Comparison of ENCODE assay signal across 17 mouse cellular contexts in genomic region chr3:84646331-84646845, GRCm38 (mm10). TPM values are rescaled to one million over a fixed set of nuclear protein-coding genes. Genes with fewer than 3 reads are reported as not detected.
DNase-seq lines count a peak whose midpoint lies in the region; ATAC-seq and TF ChIP-seq lines count a peak whose summit lies in the region.
"Had no signal": no experiment of that assay in that cellular context is flagged by ENCODE, and none has a peak within 500 bp of the region (broad histone marks: within the 10 kb centered on the region; RNA-seq: fewer than 3 reads in every experiment).

No protein-coding gene starts in this region.

- no peak for DNase-seq in embryonic facial prominence, embryonic 10.5 days (ENCODE audit: low spot score)
- peak; percentile 52 for DNase-seq in lung, postnatal 36 days
- no peak for DNase-seq in lung, postnatal 10 days
- DNase-seq in adrenal gland, postnatal 36 days: peak; percentile 69 to 79
- DNase-seq in stomach, postnatal 0 days (ENCODE audit: low spot score): no peak
- no peak for DNase-seq in spleen, postnatal 4 days (ENCODE audit: low spot score in 2 of 2)
- DNase-seq in left cerebral cortex, adult 9 months (ENCODE audit: low spot score in 2 of 2): no peak
- DNase-seq: cerebellum, adult 11-12 months; heart, postnatal 36 days; layer of hippocampus, adult 9-11 months; thymus, postnatal 14 days had no signal

- no peak overlapping the region for H3K4me2 ChIP-seq in embryonic facial prominence, embryonic 15.5 days (replicated peaks)
- H3K4me2 ChIP-seq in stomach, postnatal 0 days (replicated peaks; ENCODE audit: low read depth): no peak overlapping the region

- H3K27me3 ChIP-seq in embryonic facial prominence, embryonic 15.5 days: no peaks in the 10 kb centered on the region
- H3K27me3 ChIP-seq in embryonic facial prominence, embryonic 10.5 days (replicated peaks; ENCODE audit: low read depth, poor library complexity, severe bottlenecking): no peaks in the 10 kb centered on the region
- no peaks in the 10 kb centered on the region for H3K27me3 ChIP-seq in stomach, postnatal 0 days (ENCODE audit: control insufficient read depth, insufficient read depth, low read length)

- ATAC-seq in embryonic facial prominence, embryonic 15.5 days (ENCODE audit: insufficient number of reproducible peaks, low FRiP score, low TSS enrichment, low read depth): no peak
- peak; percentile 42; the same call in 1 of the 2 replicates for ATAC-seq in stomach, postnatal 0 days (ENCODE audit: low FRiP score, low TSS enrichment)

- TF ChIP-seq EP300 in stomach, postnatal 0 days (optimal IDR thresholded peaks at IDR 0.05): no peak

- H3K36me3 ChIP-seq in embryonic facial prominence, embryonic 15.5 days: no peaks in the 10 kb centered on the region
- no peaks in the 10 kb centered on the region for H3K36me3 ChIP-seq in embryonic facial prominence, embryonic 10.5 days (replicated peaks)
- no peaks in the 10 kb centered on the region for H3K36me3 ChIP-seq in stomach, postnatal 0 days (ENCODE audit: control insufficient read depth, insufficient read depth, low read length)
- H3K36me3 ChIP-seq: limb, embryonic 10.5 days had no signal

- H3K27ac ChIP-seq in embryonic facial prominence, embryonic 15.5 days (replicated peaks): 0 out of 2 replicates have a peak overlapping the region, but pooled peaks have one; percentile 35
- H3K27ac ChIP-seq in embryonic facial prominence, embryonic 10.5 days (replicated peaks): no peak overlapping the region
- peak overlapping the region; percentile 85 for H3K27ac ChIP-seq in stomach, postnatal 0 days (replicated peaks)
- H3K27ac ChIP-seq: limb, embryonic 10.5 days had no signal

- no peaks in the 10 kb centered on the region for H3K9me3 ChIP-seq in embryonic facial prominence, embryonic 15.5 days (replicated peaks)
- H3K9me3 ChIP-seq in embryonic facial prominence, embryonic 10.5 days: no peaks in the 10 kb centered on the region
- H3K9me3 ChIP-seq in stomach, postnatal 0 days (ENCODE audit: control insufficient read depth, low read length): no peaks in the 10 kb centered on the region
- H3K9me3 ChIP-seq: limb, embryonic 10.5 days had no signal

- no peak for TF ChIP-seq CTCF in stomach, postnatal 0 days (IDR thresholded peaks at IDR 0.05; ENCODE audit: low read depth)

- 0 out of 2 replicates have a peak, but pooled peaks cover 11% of the 10 kb centered on the region for H3K4me1 ChIP-seq in embryonic facial prominence, embryonic 15.5 days
- H3K4me1 ChIP-seq in embryonic facial prominence, embryonic 10.5 days: peaks cover 7% of the 10 kb centered on the region; the same call in 1 of the 2 replicates
- no peaks in the 10 kb centered on the region for H3K4me1 ChIP-seq in stomach, postnatal 0 days (replicated peaks; ENCODE audit: control insufficient read depth, insufficient read depth)
- H3K4me1 ChIP-seq: limb, embryonic 10.5 days; megakaryocyte, embryonic 14.5 days had no signal

- WGBS in embryonic facial prominence, embryonic 15.5 days: 75% methylated on average over 8 of the region's 8 CpGs
- WGBS in embryonic facial prominence, embryonic 10.5 days: 84% methylated on average over 8 of the region's 8 CpGs
- 55% methylated on average over 8 of the region's 8 CpGs for WGBS in stomach, postnatal 0 days

- no peak overlapping the region for H3K4me3 ChIP-seq in embryonic facial prominence, embryonic 15.5 days (replicated peaks)
- no peak overlapping the region for H3K4me3 ChIP-seq in embryonic facial prominence, embryonic 10.5 days
- no peak overlapping the region for H3K4me3 ChIP-seq in stomach, postnatal 0 days (ENCODE audit: low read depth, low read length)
- H3K4me3 ChIP-seq: limb, embryonic 10.5 days; megakaryocyte, embryonic 14.5 days had no signal

- H3K9ac ChIP-seq in embryonic facial prominence, embryonic 15.5 days: no peak overlapping the region
- no peak overlapping the region for H3K9ac ChIP-seq in stomach, postnatal 0 days (ENCODE audit: low read length)

RNA-seq across cellular contexts. Expression of gene Tmem154, which starts 19.6 kb away (rescaled TPM):
- polyA plus RNA-seq in embryonic facial prominence, embryonic 15.5 days (2015; fragmentation: Nextera tagmentation; extraction: Ambion mirVana): 9.1 and 11.1 TPM in 2 replicates
- 0.14 and 0.42 TPM in 2 replicates for polyA plus RNA-seq in embryonic facial prominence, embryonic 10.5 days (2016; fragmentation: Nextera tagmentation; extraction: Ambion mirVana)
- total RNA-seq in adrenal gland, postnatal 36 days (2021): 1 to 10 TPM; 2.0 to 9.7 TPM
- 20.9 and 24.7 TPM in 2 replicates for polyA plus RNA-seq in stomach, postnatal 0 days (2015; fragmentation: Nextera tagmentation; extraction: Ambion mirVana)

RNA-seq across cellular contexts. Expression of gene Tigd4, which starts 53.0 kb away (rescaled TPM):
- polyA plus RNA-seq in embryonic facial prominence, embryonic 15.5 days (2015; fragmentation: Nextera tagmentation; extraction: Ambion mirVana): 1.4 and 1.5 TPM in 2 replicates
- 0.04 TPM in 1 of 2 replicates, not detected in the other for polyA plus RNA-seq in embryonic facial prominence, embryonic 10.5 days (2016; fragmentation: Nextera tagmentation; extraction: Ambion mirVana)
- not detected for total RNA-seq in adrenal gland, postnatal 36 days (2021)
- 0.15 and 0.21 TPM in 2 replicates for polyA plus RNA-seq in stomach, postnatal 0 days (2015; fragmentation: Nextera tagmentation; extraction: Ambion mirVana)
- total RNA-seq: monocyte, adult 5-6 weeks; neutrophil, adult 5-6 weeks had no signal
- polyA plus RNA-seq: intestine, embryonic 14.5 days; limb, embryonic 10.5 days had no signal

Comparison
In these comparisons a context has a peak if more than half of its experiments do, and no peak if none do; other contexts are left out.
1. DNase-seq: peak in lung, postnatal 36 days (single experiment) and adrenal gland, postnatal 36 days (2 of 2); none in embryonic facial prominence, embryonic 10.5 days (single experiment), lung, postnatal 10 days (single experiment), stomach, postnatal 0 days (single experiment), spleen, postnatal 4 days (0 of 2) and left cerebral cortex, adult 9 months (0 of 2).